Mouse (Mus musculus) forebrain, postnatal 0 days (tissue): ENCODE results near the gene Gm11096. TPM values are rescaled to one million over a fixed set of nuclear protein-coding genes. Genes with fewer than 3 reads are reported as not detected.

Experiments used
- ATAC-seq: fragments of 200-750 bp; cut with Nextera tagmentation; 2 replicates; pipeline ENCODE4 v1.8.0; 2017; ENCODE audit warnings: mild to moderate bottlenecking, moderate library complexity
- DNase-seq: peaks from one replicate; pipeline ENCODE4 v3.0.0-alpha.2; 2015
- H3K27ac ChIP-seq: fragments of 300-500 bp; sonication (generic); 2 replicates; pipeline ENCODE4 v1.5.1; 2014; ENCODE audit warnings: low read depth, mild to moderate bottlenecking, antibody characterized with exemption, low read length, moderate library complexity, mixed read lengths
- H3K27me3 ChIP-seq: fragments of 300-500 bp; sonication (generic); 2 replicates; pipeline ENCODE4 v1.6.1; 2014; ENCODE audit warnings: mild to moderate bottlenecking, low read length, mixed read lengths; ENCODE audit not compliant: insufficient read depth
- H3K36me3 ChIP-seq: fragments of 300-500 bp; sonication (generic); 2 replicates; pipeline ENCODE4 v1.6.1; 2014; ENCODE audit warnings: mild to moderate bottlenecking, moderate library complexity; ENCODE audit not compliant: insufficient read depth
- H3K4me1 ChIP-seq: fragments of 300-500 bp; sonication (generic); 2 replicates; pipeline ENCODE4 v1.6.1; 2014; ENCODE audit warnings: antibody characterized with exemption; ENCODE audit not compliant: insufficient read depth
- H3K4me2 ChIP-seq: fragments of 300-500 bp; sonication (generic); 2 replicates; pipeline ENCODE4 v1.6.1; 2014; ENCODE audit warnings: low read depth, mild to moderate bottlenecking, moderate library complexity
- H3K4me3 ChIP-seq: fragments of 300-500 bp; sonication (generic); 2 replicates; pipeline ENCODE4 v1.5.1; 2014; ENCODE audit warnings: low read depth, low read length, mixed read lengths
- H3K9ac ChIP-seq: fragments of 300-500 bp; sonication (generic); 2 replicates; pipeline ENCODE4 v1.6.1; 2014; ENCODE audit warnings: mild to moderate bottlenecking
- H3K9me3 ChIP-seq: fragments of 300-500 bp; sonication (generic); 2 replicates; pipeline ENCODE4 v1.6.1; 2016; ENCODE audit warnings: low read length
- CTCF ChIP-seq: sonication (generic); IDR thresholded peaks from 2 replicates; pipeline ENCODE4 v1.5.1; 2016; ENCODE audit warnings: antibody characterized with exemption, control low read depth, low read depth
- WGBS: fragments of 180-500 bp; shearing (Covaris S2); extraction: QIAGEN DNeasy Blood & Tissue Kit; methylation state at CpG from one replicate; pipeline ENCODE4 v1.1.7; 2014; 5-methylcytosine and 5-hydroxymethylcytosine counted together
- polyA plus RNA-seq: library from polyadenylated mRNA; unstranded; fragments of >200 nt; fragmentation: Nextera tagmentation; extraction: Ambion mirVana; gene quantifications from 2 replicates; pipeline ENCODE4 v1.2.1, GENCODE M21; 2015
- total RNA-seq: library from RNA; depleted of rRNA; stranded (reverse); fragments of >200 nt; gene quantifications from 2 replicates; pipeline ENCODE4 v1.2.3, GENCODE M21; 2014

Gm11096 gene
- total and polyA plus RNA-seq, 2 experiments from 2014 or later = not detected

DNA sequence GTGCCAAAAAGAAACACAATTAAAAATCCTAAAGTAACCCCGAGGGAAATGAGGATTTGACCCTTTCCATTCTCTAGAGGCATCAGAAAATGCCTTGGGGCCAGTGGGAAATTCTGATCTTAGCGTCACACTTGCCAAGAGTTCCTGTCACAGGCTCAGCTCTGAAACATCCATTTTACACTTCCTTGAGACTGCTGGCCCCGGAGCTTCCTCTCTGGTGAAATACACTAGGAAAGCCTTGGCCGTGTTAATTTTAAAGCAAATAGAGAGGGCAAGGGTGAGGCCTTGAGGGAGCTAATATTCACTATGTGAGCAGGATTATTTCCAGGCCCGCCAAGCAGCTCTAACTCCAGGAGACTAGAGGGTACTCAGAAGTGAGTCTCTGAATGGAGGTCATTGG, 8.4 kb upstream of the Gm11096 start:
- no peak overlapping the region for H3K9ac ChIP-seq
- no peak overlapping the region for H3K27ac ChIP-seq
- H3K27me3 ChIP-seq = no peaks in the 10 kb centered on the region
- no peak overlapping the region for H3K4me3 ChIP-seq
- ATAC-seq (no peak), DNase-seq (no peak)
- H3K9me3 ChIP-seq = no peaks in the 10 kb centered on the region
- 54% methylated on average over 5 of the region's 5 CpGs for whole genome bisulfite sequencing
- H3K36me3 ChIP-seq = peaks cover 13% of the 10 kb centered on the region
- no peak overlapping the region for H3K4me2 ChIP-seq
- no peaks in the 10 kb centered on the region for H3K4me1 ChIP-seq
- TF ChIP-seq CTCF = no peak

DNA sequence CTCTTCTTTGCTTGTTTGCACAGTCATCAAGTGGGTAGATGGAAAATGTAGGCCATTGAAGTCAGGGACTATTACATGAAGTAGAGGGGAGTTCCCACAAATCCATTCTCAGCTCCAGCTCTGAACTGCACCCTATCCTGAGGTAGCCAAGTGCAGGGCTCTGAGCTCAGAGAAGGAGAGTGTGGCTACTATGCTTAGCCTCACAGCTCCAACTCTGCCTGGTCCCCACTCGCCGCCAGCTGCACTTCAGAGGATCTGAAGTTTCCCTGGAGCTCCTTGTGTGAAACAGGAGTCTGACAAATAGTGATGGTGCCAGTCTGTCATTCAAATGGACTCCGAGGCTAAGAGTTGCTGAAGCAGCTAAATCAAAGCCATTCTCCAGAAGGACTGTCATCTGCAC, 13.7 kb downstream of the Gm11096 start:
- TF ChIP-seq CTCF = no peak
- no peak overlapping the region for H3K27ac ChIP-seq

DNA sequence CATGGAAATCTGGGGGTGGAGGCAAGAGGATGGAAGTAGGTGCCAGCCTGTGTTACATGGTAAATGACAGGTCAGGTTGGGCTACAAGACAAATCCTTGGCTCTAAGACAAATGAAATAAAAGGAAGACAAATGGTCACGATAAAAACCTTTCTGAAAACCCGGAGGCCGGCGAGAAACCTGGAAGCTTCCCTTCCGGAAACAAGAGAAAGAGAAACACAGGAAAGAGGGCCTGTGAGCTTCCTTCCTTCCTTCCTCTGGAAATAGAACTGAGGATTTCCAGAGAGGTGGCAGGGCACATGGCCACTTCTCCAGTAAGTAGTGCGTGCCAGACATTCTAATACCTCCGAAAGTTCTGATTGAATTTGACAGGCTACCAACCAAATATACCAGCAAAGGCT, 14.4 kb downstream of the Gm11096 start:
- H3K36me3 ChIP-seq = no peaks in the 10 kb centered on the region
- H3K4me2 ChIP-seq = no peak overlapping the region
- H3K27me3 ChIP-seq = no peaks in the 10 kb centered on the region
- DNase-seq (no peak), ATAC-seq (no peak)
- 86% methylated on average over 7 of the region's 7 CpGs for WGBS
- H3K27ac ChIP-seq = no peak overlapping the region
- no peak overlapping the region for H3K9ac ChIP-seq
- no peaks in the 10 kb centered on the region for H3K9me3 ChIP-seq
- H3K4me1 ChIP-seq = no peaks in the 10 kb centered on the region
- H3K4me3 ChIP-seq = no peak overlapping the region
- no peak for TF ChIP-seq CTCF

More for the DNA sequence above, 13.7 kb downstream of the Gm11096 start:
- Histone ChIP-seq H3K9me3 (no peaks in the 10 kb centered on the region), H3K36me3 (no peaks in the 10 kb centered on the region), H3K27me3 (no peaks in the 10 kb centered on the region), H3K4me1 (no peaks in the 10 kb centered on the region), H3K9ac (no peak overlapping the region), H3K4me3 (no peak overlapping the region), H3K4me2 (no peak overlapping the region)
- ATAC-seq (peak; percentile 45; the same call in 1 of the 2 replicates), DNase-seq (no peak)
- 48% methylated on average over 3 of the region's 3 CpGs for WGBS

DNA sequence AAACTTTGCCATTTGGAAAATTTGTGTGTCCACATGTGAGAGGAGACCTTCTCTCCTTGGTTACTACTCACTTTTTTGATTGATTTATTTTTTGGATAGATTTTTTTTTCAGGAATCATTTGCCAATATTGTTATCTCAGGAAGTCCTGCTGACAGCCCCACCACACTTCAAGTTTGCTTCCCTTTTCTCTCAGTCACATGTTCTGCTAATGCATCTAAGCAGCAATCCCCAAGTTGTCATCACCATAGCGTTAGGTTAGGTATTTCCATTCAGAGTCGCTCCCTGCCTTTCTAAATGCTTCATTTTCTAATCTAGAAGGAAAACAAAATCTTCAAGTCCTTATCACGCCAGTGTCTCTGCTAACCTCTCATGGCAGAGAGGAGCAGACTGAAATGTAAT, 17.8 kb downstream of the Gm11096 start:
- Histone ChIP-seq H3K4me1 (no peaks in the 10 kb centered on the region), H3K4me3 (no peak overlapping the region), H3K36me3 (no peaks in the 10 kb centered on the region), H3K9me3 (no peaks in the 10 kb centered on the region), H3K27ac (no peak overlapping the region), H3K4me2 (no peak overlapping the region), H3K27me3 (no peaks in the 10 kb centered on the region), H3K9ac (no peak overlapping the region)
- no peak for ATAC-seq
- 89% methylated on average over 3 of the region's 3 CpGs for WGBS
- no peak for TF ChIP-seq CTCF
- no peak for DNase-seq

DNA sequence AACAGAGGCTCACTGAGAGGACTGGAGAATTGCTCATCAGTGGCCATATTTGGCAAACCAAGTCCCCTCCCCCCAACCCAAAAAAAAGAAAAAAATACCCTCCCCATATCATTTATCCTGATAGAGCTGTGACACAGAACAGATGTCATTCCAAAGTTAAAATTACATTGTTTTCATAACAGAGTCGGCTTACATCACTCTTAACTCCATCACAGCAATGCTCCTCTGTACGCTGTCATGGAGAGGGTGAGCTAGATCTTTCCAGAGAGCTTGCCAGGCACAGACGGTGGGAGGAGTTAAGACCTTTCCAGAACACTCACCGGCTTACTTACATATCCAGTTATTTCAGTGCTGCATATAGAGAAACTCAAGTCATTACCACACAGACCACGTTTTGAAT, 27.4 kb downstream of the Gm11096 start:
- ATAC-seq = no peak
- H3K9me3 ChIP-seq = no peaks in the 10 kb centered on the region
- WGBS = 64% methylated on average over 5 of the region's 5 CpGs

DNA sequence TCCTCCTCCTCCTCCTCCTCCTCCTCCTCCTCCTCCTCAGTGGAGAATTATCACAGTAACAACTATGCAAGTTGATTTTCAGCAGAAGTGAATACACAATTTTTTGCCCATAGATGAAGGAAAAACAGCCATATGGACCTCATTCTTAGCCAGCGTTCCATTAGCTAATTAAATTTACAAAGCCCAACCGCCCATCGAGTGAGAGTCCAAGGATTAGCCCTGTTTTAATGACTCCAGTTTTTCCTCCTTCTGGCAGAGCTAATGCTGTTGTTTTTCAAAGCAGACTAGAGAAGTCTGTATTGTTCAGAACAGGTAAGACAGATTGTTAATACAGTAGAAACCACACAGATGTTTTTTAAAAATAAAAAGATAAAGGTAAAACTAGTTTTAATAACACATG, 31.8 kb downstream of the Gm11096 start:
- Histone ChIP-seq H3K4me2 (no peak overlapping the region), H3K9me3 (no peaks in the 10 kb centered on the region), H3K27me3 (no peaks in the 10 kb centered on the region), H3K4me3 (no peak overlapping the region), H3K4me1 (no peaks in the 10 kb centered on the region), H3K9ac (no peak overlapping the region), H3K27ac (no peak overlapping the region), H3K36me3 (no peaks in the 10 kb centered on the region)
- no peak for ATAC-seq
- DNase-seq = no peak
- TF ChIP-seq CTCF = no peak
- 16% methylated on average over 3 of the region's 3 CpGs for WGBS

More for the DNA sequence above, 27.4 kb downstream of the Gm11096 start:
- H3K4me3 ChIP-seq = no peak overlapping the region
- no peak overlapping the region for H3K4me2 ChIP-seq
- no peaks in the 10 kb centered on the region for H3K4me1 ChIP-seq
- no peak for TF ChIP-seq CTCF
- H3K27me3 ChIP-seq = no peaks in the 10 kb centered on the region
- H3K27ac ChIP-seq = no peak overlapping the region
- H3K36me3 ChIP-seq = no peaks in the 10 kb centered on the region
- no peak for DNase-seq
- H3K9ac ChIP-seq = no peak overlapping the region

DNA sequence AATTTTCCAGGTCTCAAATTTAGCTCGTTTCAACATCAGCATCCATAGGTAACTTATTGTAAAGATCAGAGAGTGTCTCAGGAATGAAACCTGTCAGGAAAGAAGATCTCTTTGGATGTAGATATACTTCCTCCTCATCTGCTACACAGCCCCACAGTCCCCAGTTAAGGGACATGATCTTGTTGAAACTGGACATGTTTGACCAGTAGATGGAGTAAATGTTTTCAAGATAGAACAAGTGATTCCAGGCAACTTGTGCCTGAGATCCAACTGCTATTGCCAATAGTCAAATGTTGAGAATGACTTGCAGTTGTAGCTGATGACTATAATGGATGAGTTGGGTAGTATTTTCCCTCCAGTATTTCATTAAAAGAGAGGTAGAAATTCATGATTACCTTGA, 35.9 kb downstream of the Gm11096 start:
- no peak overlapping the region for H3K9ac ChIP-seq
- no peaks in the 10 kb centered on the region for H3K9me3 ChIP-seq
- H3K4me2 ChIP-seq = no peak overlapping the region
- no peaks in the 10 kb centered on the region for H3K27me3 ChIP-seq
- 80% methylated on average over 1 of the region's 1 CpGs for WGBS
- H3K36me3 ChIP-seq = no peaks in the 10 kb centered on the region
- TF ChIP-seq CTCF = peak; percentile 22; the same call in 1 of the 2 replicates
- H3K4me1 ChIP-seq = peaks cover 7% of the 10 kb centered on the region; the same call in 1 of the 2 replicates
- DNase-seq (no peak), ATAC-seq (no peak)
- no peak overlapping the region for H3K4me3 ChIP-seq
- H3K27ac ChIP-seq = no peak overlapping the region

DNA sequence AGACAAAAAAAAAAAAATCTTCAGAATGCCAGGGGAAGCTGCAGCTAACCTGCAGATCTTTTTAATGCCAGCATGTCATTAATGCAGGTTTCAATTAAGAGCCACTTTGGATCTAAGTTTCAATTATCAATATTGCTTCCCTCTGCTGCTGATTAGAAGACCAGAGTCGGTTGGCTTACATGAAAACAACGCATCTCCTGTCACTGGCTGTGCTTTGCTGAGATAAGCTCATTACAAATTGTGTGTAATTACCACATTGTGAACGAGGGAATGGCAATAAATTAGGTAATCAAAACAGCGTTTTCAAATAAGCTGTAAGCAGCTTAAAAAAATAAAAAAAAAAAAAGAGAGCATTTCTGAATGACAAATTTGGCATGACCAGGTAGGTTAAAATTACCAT, 38.2 kb downstream of the Gm11096 start:
- ATAC-seq (no peak), DNase-seq (no peak)
- Histone ChIP-seq H3K4me2 (peak overlapping the region; percentile 23; the same call in 1 of the 2 replicates), H3K27ac (no peak overlapping the region), H3K9ac (no peak overlapping the region), H3K9me3 (no peaks in the 10 kb centered on the region), H3K4me1 (peaks cover 7% of the 10 kb centered on the region; the same call in 1 of the 2 replicates), H3K36me3 (no peaks in the 10 kb centered on the region), H3K27me3 (no peaks in the 10 kb centered on the region), H3K4me3 (no peak overlapping the region)
- no peak for TF ChIP-seq CTCF
- WGBS = 15% methylated on average over 4 of the region's 4 CpGs
